Mouse (Mus musculus) bone marrow macrophage, adult 2 months (primary cell): Measurements from ENCODE around the gene Gm38394. TPM values are rescaled to one million over a fixed set of nuclear protein-coding genes. Genes with fewer than 3 reads are reported as not detected.
A peak's percentile ranks its signal among the peaks of the same experiment; 100 is the strongest.
"Not testable (repeated sequence)": the region's sequence is repeated elsewhere in the genome, so short reads cannot be mapped to it uniquely, and the experiment has no call there.

ENCODE experiments used
- H3K27ac ChIP-seq: 2 replicates; pipeline ENCODE4 v1.5.1; 2012; ENCODE audit warnings: low read depth, low read length; ENCODE audit not compliant: insufficient read depth
- H3K4me1 ChIP-seq: 2 replicates; pipeline ENCODE4 v1.6.1; 2012; ENCODE audit warnings: low read length; ENCODE audit not compliant: control insufficient read depth, insufficient read depth
- H3K4me3 ChIP-seq: 2 replicates; pipeline ENCODE4 v1.5.1; 2012; ENCODE audit warnings: mild to moderate bottlenecking, low read length, moderate library complexity; ENCODE audit not compliant: insufficient read depth
- CTCF ChIP-seq: IDR thresholded peaks from 2 replicates; pipeline ENCODE4 v1.5.1; 2012; ENCODE audit warnings: low read depth, mild to moderate bottlenecking, low read length, moderate library complexity
- POLR2A ChIP-seq: IDR thresholded peaks from 2 replicates; pipeline ENCODE4 v1.6.1; 2012; ENCODE audit warnings: mild to moderate bottlenecking, low read depth, low read length, borderline replicate concordance
- polyA plus RNA-seq: library from polyadenylated mRNA; stranded (reverse); fragments of >200 nt; gene quantifications from 2 replicates; pipeline ENCODE4 v1.2.4, GENCODE M21; 2012; ENCODE audit not compliant: missing spikeins, insufficient read depth, insufficient read length

Gene Gm38394
- polyA plus RNA-seq, 1 experiment, result 25.1 TPM

- Histone ChIP-seq H3K4me3 (no peak within 1 kb of the TSS), H3K27ac (no peak within 1 kb of the TSS), H3K4me1 (peaks cover 8% of the 10 kb centered on the region)
- TF ChIP-seq CTCF, result no peak
- TF ChIP-seq POLR2A, result no peak
Measured at GRCm38 (mm10) chr1:133689897-133690296, 28.8 kb upstream of the Gm38394 start, which contains the start of gene Lax1. Gene Lax1 (minus strand): TSS chr1:133690108.

DNA sequence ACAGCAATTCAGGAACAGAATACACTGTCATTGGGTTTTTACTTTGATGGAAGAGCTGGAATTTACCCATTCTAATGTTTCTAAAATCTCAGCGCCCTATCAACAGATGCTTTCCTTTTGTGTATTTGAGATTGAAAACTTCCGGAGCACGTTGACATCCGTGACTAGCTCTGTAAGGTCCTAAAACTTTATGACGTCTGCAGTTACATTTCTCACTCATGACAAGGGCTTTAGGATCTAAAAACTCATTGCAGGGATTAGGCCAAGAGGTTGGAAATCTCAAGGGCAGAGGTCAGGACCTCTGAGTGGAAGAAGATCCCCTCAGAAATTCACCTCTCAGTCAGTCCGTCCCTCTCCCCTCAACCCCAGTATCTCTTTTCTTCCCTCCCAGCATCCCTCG is 27.2 kb upstream of the Gm38394 start:
- no peak for TF ChIP-seq POLR2A
- TF ChIP-seq CTCF, result no peak
- no peak overlapping the region for H3K4me3 ChIP-seq
- H3K27ac ChIP-seq, result no peak overlapping the region

GRCm38 (mm10) chr1:133685749-133686519 is 24.8 kb upstream of the Gm38394 start:
- Histone ChIP-seq H3K4me1 (peaks cover 8% of the 10 kb centered on the region), H3K27ac (peak overlapping the region; percentile 22; the same call in 1 of the 2 replicates), H3K4me3 (no peak overlapping the region)
- no peak for TF ChIP-seq POLR2A
- TF ChIP-seq CTCF, result no peak

More for the DNA sequence above, 27.2 kb upstream of the Gm38394 start:
- H3K4me1 ChIP-seq, result peaks cover 8% of the 10 kb centered on the region

DNA sequence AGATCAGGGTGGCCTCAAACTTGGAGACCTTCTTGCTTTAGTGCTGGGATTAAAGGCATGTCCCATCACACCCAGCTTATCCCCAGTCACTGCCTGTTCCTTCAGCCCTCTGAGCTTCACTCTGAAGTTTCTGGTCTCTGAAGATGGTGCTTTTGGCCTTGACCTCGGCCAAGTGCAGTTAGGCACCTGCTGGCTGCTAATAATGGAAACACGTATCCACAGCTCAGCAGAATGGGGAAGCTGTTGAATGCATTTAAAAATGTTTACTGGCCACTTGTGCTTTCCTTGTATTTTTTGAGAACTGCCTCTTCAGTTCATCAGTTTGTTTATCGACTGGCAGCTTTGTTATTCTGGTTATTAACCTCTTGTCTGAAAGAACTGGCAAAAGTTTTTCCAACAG is 10.7 kb upstream of the Gm38394 start:
- H3K27ac ChIP-seq, result peak overlapping the region; percentile 28; the same call in 1 of the 2 replicates
- H3K4me1 ChIP-seq, result peaks cover 17% of the 10 kb centered on the region
- TF ChIP-seq CTCF (no peak), POLR2A (no peak)
- no peak overlapping the region for H3K4me3 ChIP-seq

DNA sequence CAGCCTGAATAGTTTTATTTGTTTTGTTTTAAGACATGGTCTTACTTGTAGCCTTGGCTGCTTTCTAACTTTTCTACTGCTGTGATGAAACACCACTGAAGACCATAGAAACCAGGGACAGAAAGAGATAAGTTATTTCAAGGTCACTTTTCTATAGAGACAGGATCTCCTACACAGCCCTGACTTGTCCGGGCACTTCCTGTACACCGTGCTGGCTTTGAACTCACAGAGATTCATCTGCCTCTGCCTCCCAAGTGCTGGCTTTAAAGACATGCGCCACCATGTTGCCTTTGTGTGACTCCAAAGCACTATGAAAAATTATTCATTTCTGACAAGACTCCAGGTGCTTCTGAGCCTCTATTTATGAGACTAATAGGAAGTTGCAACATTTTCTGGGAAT is 10.1 kb upstream of the Gm38394 start:
- no peak overlapping the region for H3K4me3 ChIP-seq
- TF ChIP-seq POLR2A (no peak), CTCF (no peak)
- H3K27ac ChIP-seq, result no peak overlapping the region
- peaks cover 17% of the 10 kb centered on the region for H3K4me1 ChIP-seq

DNA sequence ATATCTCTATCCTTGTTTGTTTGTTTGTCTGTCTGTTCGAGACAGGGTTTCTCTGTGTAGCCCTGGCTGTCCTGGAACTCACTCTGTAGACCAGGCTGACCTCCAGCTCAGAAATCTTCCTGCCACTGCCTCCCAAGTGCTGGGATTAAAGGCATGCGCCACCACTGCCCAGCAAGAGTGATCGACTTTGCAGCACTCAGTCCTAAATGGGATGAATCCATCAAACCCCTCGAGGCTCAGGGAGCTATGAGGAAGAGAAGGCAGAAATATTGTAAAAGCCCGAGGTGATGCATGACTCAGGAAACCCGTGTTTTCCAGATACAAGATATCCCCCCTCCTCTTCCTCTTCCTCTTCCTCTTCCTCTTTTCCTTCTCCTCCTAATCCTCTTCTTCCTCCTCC is 9.7 kb upstream of the Gm38394 start:
- TF ChIP-seq POLR2A, result no peak
- no peak overlapping the region for H3K4me3 ChIP-seq

DNA sequence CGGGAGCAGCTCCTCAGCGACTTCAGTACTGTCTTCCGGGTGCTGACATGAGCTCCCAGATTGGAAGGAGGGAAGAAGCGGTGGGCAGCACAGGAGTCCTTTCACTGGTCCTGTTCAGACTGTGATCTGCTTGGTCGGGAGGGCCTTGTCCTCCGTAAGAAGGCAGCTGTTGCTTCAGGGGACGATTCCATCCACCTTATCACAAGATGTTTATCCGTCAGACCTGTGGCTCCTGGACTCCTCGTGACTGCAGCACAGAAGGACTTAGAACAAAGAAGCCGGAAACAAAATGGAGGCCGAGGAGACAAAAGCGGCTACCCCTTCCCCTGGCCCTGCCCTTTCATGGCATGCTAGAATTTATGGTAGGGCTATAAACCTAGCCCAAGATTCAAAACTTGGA is 9.1 kb upstream of the Gm38394 start:
- no peak overlapping the region for H3K27ac ChIP-seq
- H3K4me1 ChIP-seq, result peaks cover 17% of the 10 kb centered on the region
- TF ChIP-seq POLR2A (no peak), CTCF (no peak)
- H3K4me3 ChIP-seq, result no peak overlapping the region

More for the DNA sequence above, 9.7 kb upstream of the Gm38394 start:
- Histone ChIP-seq H3K4me1 (peaks cover 17% of the 10 kb centered on the region), H3K27ac (no peak overlapping the region)

- TF ChIP-seq CTCF, result no peak
- TF ChIP-seq POLR2A, result no peak
- H3K27ac ChIP-seq, result no peak overlapping the region
- no peak overlapping the region for H3K4me3 ChIP-seq
- H3K4me1 ChIP-seq, result peaks cover 17% of the 10 kb centered on the region
Measured at GRCm38 (mm10) chr1:133668618-133669017, 7.5 kb upstream of the Gm38394 start.

DNA sequence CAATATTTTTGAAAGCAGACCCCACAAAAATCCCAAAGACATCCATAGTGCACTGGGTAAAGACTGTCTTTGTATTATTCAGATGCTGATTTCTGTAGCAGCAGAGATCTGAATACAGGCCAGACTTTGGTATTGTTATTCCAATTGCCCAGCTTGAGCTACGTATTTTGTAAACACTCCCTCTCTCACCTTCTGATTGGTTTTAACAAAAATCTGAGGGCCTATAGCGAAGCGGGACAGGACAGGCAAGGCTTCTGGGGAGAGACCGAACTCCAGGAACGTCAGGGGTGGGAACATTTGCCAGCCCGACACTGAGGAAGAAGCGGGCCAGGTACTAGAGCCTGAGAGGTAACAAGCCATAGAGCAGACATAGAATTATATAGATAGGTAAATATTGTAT is 6.6 kb upstream of the Gm38394 start:
- no peak overlapping the region for H3K4me3 ChIP-seq

GRCm38 (mm10) chr1:133665713-133666112 is 4.6 kb upstream of the Gm38394 start:
- not testable (repeated sequence) for H3K27ac ChIP-seq, H3K4me1 ChIP-seq, H3K4me3 ChIP-seq

More for the DNA sequence above, 6.6 kb upstream of the Gm38394 start:
- peaks cover 17% of the 10 kb centered on the region for H3K4me1 ChIP-seq
- H3K27ac ChIP-seq, result no peak overlapping the region
- no peak for TF ChIP-seq CTCF
- no peak for TF ChIP-seq POLR2A
